Mouse (Mus musculus) neural tube, embryonic 11.5 days (tissue): ENCODE measurements at regions not wholly inside any gene's neighbourhood (a gene's known extent, or its start where the extent isn't known, plus 50 kb on each side); places are given as distances from the start of the nearest gene placed in this dataset.

ENCODE experiments used
- ATAC-seq: fragments of 200-750 bp; cut with Nextera tagmentation; 2 replicates; pipeline ENCODE4 v1.8.0; 2017; ENCODE audit warnings: moderate number of reproducible peaks, mild to moderate bottlenecking, moderate TSS enrichment, moderate library complexity; ENCODE audit not compliant: insufficient read depth, low FRiP score, low TSS enrichment
- DNase-seq: peaks from one replicate; pipeline ENCODE4 v3.0.0-alpha.2; 2015; ENCODE audit warnings: low spot score
- H3K27ac ChIP-seq: fragments of 300-500 bp; sonication (generic); 2 replicates; pipeline ENCODE4 v1.5.1; 2014; ENCODE audit warnings: low read depth, mild to moderate bottlenecking, low read length
- H3K27me3 ChIP-seq: fragments of 300-500 bp; sonication (generic); 2 replicates; pipeline ENCODE4 v1.6.1; 2014; ENCODE audit warnings: mild to moderate bottlenecking, low read length, mixed read lengths; ENCODE audit not compliant: control insufficient read depth, insufficient read depth
- H3K36me3 ChIP-seq: fragments of 300-500 bp; sonication (generic); 2 replicates; pipeline ENCODE4 v1.6.1; 2014; ENCODE audit warnings: mild to moderate bottlenecking, low read length, moderate library complexity, mixed read lengths; ENCODE audit not compliant: control insufficient read depth, insufficient read depth
- H3K4me1 ChIP-seq: fragments of 300-500 bp; sonication (generic); 2 replicates; pipeline ENCODE4 v1.6.1; 2014; ENCODE audit warnings: low read length, mixed read lengths; ENCODE audit not compliant: control insufficient read depth, insufficient read depth
- H3K4me2 ChIP-seq: fragments of 300-500 bp; sonication (generic); 2 replicates; pipeline ENCODE4 v1.6.1; 2014; ENCODE audit warnings: low read depth, mild to moderate bottlenecking, moderate library complexity
- H3K4me3 ChIP-seq: fragments of 300-500 bp; sonication (generic); 2 replicates; pipeline ENCODE4 v1.5.1; 2014; ENCODE audit warnings: low read depth, low read length
- H3K9ac ChIP-seq: fragments of 300-500 bp; sonication (generic); 2 replicates; pipeline ENCODE4 v1.6.1; 2014; ENCODE audit warnings: mild to moderate bottlenecking, low read length
- H3K9me3 ChIP-seq: fragments of 300-500 bp; sonication (generic); 2 replicates; pipeline ENCODE4 v1.6.1; 2016; ENCODE audit warnings: low read length; ENCODE audit not compliant: control insufficient read depth
- WGBS: fragments of 180-500 bp; shearing (Covaris S2); extraction: QIAGEN DNeasy Blood & Tissue Kit; methylation state at CpG from one replicate; pipeline ENCODE4 v1.1.7; 2014; 5-methylcytosine and 5-hydroxymethylcytosine counted together

- peak overlapping the region; percentile 22; the same call in 1 of the 2 replicates for H3K9ac ChIP-seq
- DNase-seq (peak; percentile 14), ATAC-seq (peak; percentile 55; the same call in 1 of the 2 replicates)
- H3K36me3 ChIP-seq = no peaks in the 10 kb centered on the region
- H3K9me3 ChIP-seq = no peaks in the 10 kb centered on the region
- H3K27ac ChIP-seq = no peak overlapping the region
- H3K4me2 ChIP-seq = no peak overlapping the region
- H3K4me1 ChIP-seq = 0 out of 2 replicates have a peak, but pooled peaks cover 9% of the 10 kb centered on the region
- H3K27me3 ChIP-seq = no peaks in the 10 kb centered on the region
- no peak overlapping the region for H3K4me3 ChIP-seq
- 15% methylated on average over 6 of the region's 6 CpGs for WGBS
Measured at GRCm38 (mm10) chr2:169272622-169273021, 314.9 kb downstream of the Gm11011 start.

GRCm38 (mm10) chr2:169272018-169272417 is 315.5 kb downstream of the Gm11011 start:
- Histone ChIP-seq H3K9ac (no peak overlapping the region), H3K27ac (no peak overlapping the region), H3K36me3 (no peaks in the 10 kb centered on the region), H3K9me3 (no peaks in the 10 kb centered on the region), H3K4me2 (no peak overlapping the region), H3K27me3 (no peaks in the 10 kb centered on the region), H3K4me3 (no peak overlapping the region), H3K4me1 (0 out of 2 replicates have a peak, but pooled peaks cover 9% of the 10 kb centered on the region)
- DNase-seq = no peak
- no peak for ATAC-seq
- 45% methylated on average over 4 of the region's 4 CpGs for WGBS

GRCm38 (mm10) chr2:169260636-169261035 is 305.2 kb upstream of the Zfp64 start:
- Histone ChIP-seq H3K36me3 (no peaks in the 10 kb centered on the region), H3K27ac (no peak overlapping the region), H3K4me1 (no peaks in the 10 kb centered on the region), H3K4me2 (no peak overlapping the region), H3K9ac (no peak overlapping the region), H3K27me3 (no peaks in the 10 kb centered on the region), H3K9me3 (no peaks in the 10 kb centered on the region), H3K4me3 (no peak overlapping the region)
- WGBS = 81% methylated on average over 4 of the region's 4 CpGs
- no peak for DNase-seq
- ATAC-seq = no peak

- no peak overlapping the region for H3K4me3 ChIP-seq
- no peak overlapping the region for H3K4me2 ChIP-seq
- H3K4me1 ChIP-seq = no peaks in the 10 kb centered on the region
- no peak overlapping the region for H3K27ac ChIP-seq
- no peaks in the 10 kb centered on the region for H3K36me3 ChIP-seq
- no peak overlapping the region for H3K9ac ChIP-seq
- no peaks in the 10 kb centered on the region for H3K27me3 ChIP-seq
- DNase-seq = no peak
- H3K9me3 ChIP-seq = no peaks in the 10 kb centered on the region
- no peak for ATAC-seq
Measured at GRCm38 (mm10) chr2:169244572-169244971, 289.2 kb upstream of the Zfp64 start.

GRCm38 (mm10) chr2:169243981-169244380 is 288.6 kb upstream of the Zfp64 start:
- H3K4me1 ChIP-seq = no peaks in the 10 kb centered on the region
- H3K27ac ChIP-seq = no peak overlapping the region
- H3K9ac ChIP-seq = no peak overlapping the region
- H3K9me3 ChIP-seq = no peaks in the 10 kb centered on the region
- no peak for DNase-seq
- H3K27me3 ChIP-seq = no peaks in the 10 kb centered on the region
- 90% methylated on average over 9 of the region's 9 CpGs for WGBS
- no peak for ATAC-seq
- no peaks in the 10 kb centered on the region for H3K36me3 ChIP-seq
- H3K4me2 ChIP-seq = no peak overlapping the region
- H3K4me3 ChIP-seq = no peak overlapping the region

- Histone ChIP-seq H3K4me2 (no peak overlapping the region), H3K9ac (no peak overlapping the region), H3K27ac (no peak overlapping the region), H3K27me3 (no peaks in the 10 kb centered on the region), H3K36me3 (no peaks in the 10 kb centered on the region), H3K4me3 (no peak overlapping the region), H3K9me3 (no peaks in the 10 kb centered on the region), H3K4me1 (no peaks in the 10 kb centered on the region)
- DNase-seq (no peak), ATAC-seq (no peak)
- 82% methylated on average over 4 of the region's 4 CpGs for WGBS
Measured at GRCm38 (mm10) chr2:169237856-169238255, 282.5 kb upstream of the Zfp64 start.

GRCm38 (mm10) chr2:169237321-169237720 is 281.9 kb upstream of the Zfp64 start:
- H3K36me3 ChIP-seq = no peaks in the 10 kb centered on the region
- WGBS = 91% methylated on average over 9 of the region's 9 CpGs
- H3K27me3 ChIP-seq = no peaks in the 10 kb centered on the region
- DNase-seq = no peak
- H3K4me2 ChIP-seq = no peak overlapping the region
- no peak overlapping the region for H3K9ac ChIP-seq
- H3K4me3 ChIP-seq = no peak overlapping the region
- no peak for ATAC-seq
- H3K27ac ChIP-seq = no peak overlapping the region
- no peaks in the 10 kb centered on the region for H3K4me1 ChIP-seq
- no peaks in the 10 kb centered on the region for H3K9me3 ChIP-seq

GRCm38 (mm10) chr2:169234368-169235070 is 279.1 kb upstream of the Zfp64 start:
- Histone ChIP-seq H3K4me2 (no peak overlapping the region), H3K4me1 (no peaks in the 10 kb centered on the region), H3K9me3 (no peaks in the 10 kb centered on the region), H3K27ac (no peak overlapping the region), H3K36me3 (no peaks in the 10 kb centered on the region), H3K27me3 (no peaks in the 10 kb centered on the region), H3K4me3 (no peak overlapping the region), H3K9ac (no peak overlapping the region)
- no peak for ATAC-seq
- no peak for DNase-seq
- 88% methylated on average over 11 of the region's 11 CpGs for WGBS
